Mouse (Mus musculus): Measurements from ENCODE around the gene Phf21b.

GRCm38 (mm10) chr15:84873079-84873478 is 17.2 kb upstream of the Phf21b start:
- TF ChIP-seq POLR2A (IDR thresholded peaks at IDR 0.05; ENCODE audit: low read depth, low read length) (no peak), CTCF (IDR thresholded peaks at IDR 0.05; ENCODE audit: extremely low read depth, insufficient read length, insufficient replicate concordance, low read depth, low read length) (no peak)

All from small intestine, adult 2 months (tissue).